Mouse (Mus musculus) midbrain, embryonic 13.5 days (tissue): Measurements from ENCODE around the gene Angel2. TPM values are rescaled to one million over a fixed set of nuclear protein-coding genes. Genes with fewer than 3 reads are reported as not detected.

Source experiments
- ATAC-seq: fragments of 200-750 bp; cut with Nextera tagmentation; 2 replicates; pipeline ENCODE4 v1.8.0; 2017; ENCODE audit warnings: mild to moderate bottlenecking, moderate TSS enrichment, moderate library complexity
- H3K27ac ChIP-seq: fragments of 300-500 bp; sonication (generic); 2 replicates; pipeline ENCODE4 v1.5.1; 2015; ENCODE audit warnings: inconsistent platforms, mild to moderate bottlenecking, moderate library complexity
- H3K27me3 ChIP-seq: fragments of 300-500 bp; sonication (generic); 2 replicates; pipeline ENCODE4 v1.6.1; 2015; ENCODE audit warnings: mild to moderate bottlenecking, inconsistent platforms
- H3K36me3 ChIP-seq: fragments of 300-500 bp; sonication (generic); 2 replicates; pipeline ENCODE4 v1.6.1; 2015; ENCODE audit warnings: mild to moderate bottlenecking, inconsistent platforms
- H3K4me1 ChIP-seq: fragments of 300-500 bp; sonication (generic); replicated peaks from 2 replicates; pipeline ENCODE4 v1.6.1; 2015; ENCODE audit warnings: inconsistent platforms
- H3K4me2 ChIP-seq: fragments of 300-500 bp; sonication (generic); replicated peaks from 2 replicates; pipeline ENCODE4 v1.6.1; 2015; ENCODE audit warnings: moderate library complexity, mild to moderate bottlenecking, inconsistent platforms
- H3K4me3 ChIP-seq: fragments of 300-500 bp; sonication (generic); replicated peaks from 2 replicates; pipeline ENCODE4 v1.5.1; 2015; ENCODE audit warnings: mild to moderate bottlenecking, inconsistent platforms
- H3K9ac ChIP-seq: fragments of 300-500 bp; sonication (generic); replicated peaks from 2 replicates; pipeline ENCODE4 v1.6.1; 2015; ENCODE audit warnings: mild to moderate bottlenecking, inconsistent platforms
- H3K9me3 ChIP-seq: fragments of 300-500 bp; sonication (generic); 2 replicates; pipeline ENCODE4 v1.6.1; 2016; ENCODE audit warnings: mild to moderate bottlenecking, inconsistent platforms
- WGBS: fragments of 180-500 bp; shearing (Covaris S2); methylation state at CpG from one replicate; pipeline ENCODE4 v1.1.7; 2015; 5-methylcytosine and 5-hydroxymethylcytosine counted together
- polyA plus RNA-seq: library from polyadenylated mRNA; unstranded; fragments of >200 nt; fragmentation: Nextera tagmentation; extraction: Ambion mirVana; gene quantifications from 2 replicates; pipeline ENCODE4 v1.2.1, GENCODE M21; 2015

Angel2 gene
- polyA plus RNA-seq, 1 experiment from 2014 or later: 57.7 TPM

DNA sequence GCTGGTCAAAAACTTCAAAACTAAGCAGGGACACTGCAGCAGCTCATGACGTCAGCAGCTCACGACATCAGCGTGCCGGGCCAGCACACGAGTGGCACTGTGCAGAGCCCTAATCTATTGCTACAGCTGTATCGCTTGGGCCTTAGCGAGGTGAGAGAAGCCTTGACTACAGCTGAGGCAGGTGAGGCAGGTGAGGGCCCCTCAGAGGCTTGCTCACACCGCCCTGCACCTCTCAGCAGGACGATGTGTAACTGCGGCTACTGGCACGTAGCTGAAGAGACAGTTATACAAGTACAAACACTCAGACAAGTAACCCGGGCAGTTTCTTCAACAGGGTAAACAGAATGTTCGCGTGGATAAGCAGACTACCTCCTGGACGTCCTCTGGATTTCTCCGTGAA, 20.2 kb upstream of the Angel2 start:
- Histone ChIP-seq H3K4me3 (no peak overlapping the region), H3K4me2 (no peak overlapping the region), H3K4me1 (peaks cover 11% of the 10 kb centered on the region), H3K27me3 (no peaks in the 10 kb centered on the region), H3K9me3 (no peaks in the 10 kb centered on the region), H3K27ac (no peak overlapping the region), H3K36me3 (peaks cover 22% of the 10 kb centered on the region), H3K9ac (no peak overlapping the region)
- no peak for ATAC-seq
- 90% methylated on average over 16 of the region's 16 CpGs for WGBS

DNA sequence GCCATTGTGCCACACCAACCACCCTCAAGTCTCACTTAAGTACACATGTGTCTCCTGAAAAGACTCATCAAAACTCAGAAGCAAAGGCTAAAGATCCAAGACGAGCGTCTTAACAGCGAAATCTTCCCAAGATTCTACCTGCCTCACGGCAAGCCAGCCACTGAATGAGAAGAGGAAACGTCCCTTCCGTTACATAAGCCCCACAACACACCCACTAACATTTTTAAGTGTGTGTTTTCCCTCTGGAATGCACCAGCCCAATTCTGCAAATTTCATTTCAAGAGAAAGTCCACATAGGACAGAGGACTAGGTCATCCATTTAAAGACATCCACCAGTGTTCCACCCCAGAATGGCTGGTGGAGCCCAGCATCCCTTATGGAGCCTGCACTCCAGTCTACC, 14.1 kb upstream of the Angel2 start:
- peak overlapping the region; percentile 92 for H3K4me2 ChIP-seq
- WGBS: 86% methylated on average over 6 of the region's 6 CpGs
- ATAC-seq: no peak
- H3K4me1 ChIP-seq: peaks cover 33% of the 10 kb centered on the region
- H3K27ac ChIP-seq: no peak overlapping the region
- peak overlapping the region; percentile 82 for H3K9ac ChIP-seq
- H3K9me3 ChIP-seq: no peaks in the 10 kb centered on the region
- no peaks in the 10 kb centered on the region; the same call in 1 of the 2 replicates for H3K36me3 ChIP-seq
- H3K27me3 ChIP-seq: 0 out of 2 replicates have a peak, but pooled peaks cover 3% of the 10 kb centered on the region
- peak overlapping the region; percentile 65 for H3K4me3 ChIP-seq

DNA sequence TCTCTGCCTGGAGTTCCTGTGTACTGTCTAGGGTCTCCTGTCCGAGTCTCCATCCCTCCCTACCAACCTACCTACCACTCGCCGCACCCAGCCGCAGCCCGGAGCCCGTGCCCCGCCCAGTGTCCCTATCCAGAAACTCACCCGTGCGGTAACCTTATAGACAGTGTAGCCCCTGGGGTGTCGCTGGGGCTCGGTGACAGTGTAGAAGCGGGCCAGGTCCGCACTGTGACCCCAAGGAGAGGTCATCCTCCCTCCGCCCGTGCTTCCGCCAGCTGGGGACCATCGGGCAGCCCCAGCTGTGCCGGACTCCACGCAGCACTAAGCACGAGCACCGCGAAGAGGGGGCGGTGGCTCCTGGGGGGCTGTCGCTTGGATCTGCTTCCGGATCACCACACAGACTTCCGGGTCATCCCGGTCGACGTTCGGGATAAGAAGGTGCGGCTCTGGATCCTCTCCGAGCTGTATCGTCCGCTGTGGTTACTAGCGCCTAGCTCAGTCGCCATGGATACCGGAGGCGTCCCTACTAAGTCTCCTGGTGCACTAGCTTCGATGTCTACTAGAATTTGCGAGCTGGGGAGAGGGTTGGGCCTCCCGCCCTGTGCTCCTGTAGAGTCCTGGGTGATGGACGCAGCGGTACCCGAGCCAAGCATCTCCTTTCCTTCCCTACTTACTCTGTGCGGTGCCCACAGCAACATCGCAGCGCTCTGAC, 13.3 kb upstream of the Angel2 start, which contains the start of gene Rps6kc1:
Gene Rps6kc1 (minus strand): TSS at position 356 of the 709 bp plus-strand sequence.
- Histone ChIP-seq H3K4me3 (peak within 1 kb of the TSS; percentile 65), H3K4me1 (peaks cover 33% of the 10 kb centered on the region), H3K4me2 (peak within 1 kb of the TSS; percentile 92), H3K27me3 (0 out of 2 replicates have a peak, but pooled peaks cover 3% of the 10 kb centered on the region), H3K36me3 (no peaks in the 10 kb centered on the region), H3K9ac (peak within 1 kb of the TSS; percentile 82), H3K9me3 (no peaks in the 10 kb centered on the region), H3K27ac (peak within 1 kb of the TSS; percentile 86)
- WGBS: under 1% methylated on average over 46 of the region's 47 CpGs
- peak; percentile 97 for ATAC-seq

DNA sequence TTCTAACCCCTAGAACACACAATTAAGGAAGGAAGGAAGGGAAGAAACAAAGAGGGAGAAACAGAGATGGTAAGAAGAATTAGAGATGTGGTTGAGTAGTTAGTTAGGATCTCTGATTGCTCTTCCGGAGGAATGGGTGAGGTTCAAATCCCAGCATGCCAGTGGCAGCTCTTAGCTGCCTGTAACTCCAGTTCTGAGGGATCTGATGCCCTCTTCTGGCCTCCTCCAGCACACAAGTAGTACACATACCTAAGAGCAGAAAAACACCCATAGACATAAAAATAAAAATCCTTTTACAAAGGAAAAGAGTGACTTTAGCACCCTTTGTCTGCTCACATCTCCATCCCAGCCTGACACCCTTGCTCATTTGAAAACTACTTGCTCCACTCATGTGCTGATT, 12.3 kb upstream of the Angel2 start:
- WGBS: 39% methylated on average over 1 of the region's 1 CpGs
- H3K27ac ChIP-seq: no peak overlapping the region

DNA sequence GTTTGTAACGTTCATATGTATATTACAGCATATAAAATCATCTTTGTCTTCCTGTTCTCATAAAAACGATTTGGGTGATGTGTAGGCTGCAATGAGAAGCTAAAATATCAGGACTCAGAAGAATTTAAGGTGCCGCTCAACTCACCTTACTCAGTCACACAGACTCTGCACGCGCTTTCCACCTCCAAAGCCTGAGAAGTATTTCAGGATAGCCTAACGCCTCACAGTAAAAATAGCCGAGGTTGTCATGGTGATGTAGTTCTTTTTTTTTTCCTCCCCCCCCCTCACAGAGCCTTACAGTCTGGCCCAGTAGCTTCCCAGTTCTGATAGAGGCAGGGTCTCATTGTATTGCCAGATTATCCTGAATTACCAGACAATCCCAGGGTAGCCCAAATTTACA, 6.0 kb upstream of the Angel2 start:
- Histone ChIP-seq H3K27ac (no peak overlapping the region), H3K9me3 (no peaks in the 10 kb centered on the region), H3K27me3 (0 out of 2 replicates have a peak, but pooled peaks cover 3% of the 10 kb centered on the region), H3K4me2 (no peak overlapping the region), H3K4me3 (no peak overlapping the region), H3K9ac (no peak overlapping the region), H3K36me3 (no peaks in the 10 kb centered on the region), H3K4me1 (no peaks in the 10 kb centered on the region)
- no peak for ATAC-seq
- 72% methylated on average over 7 of the region's 7 CpGs for WGBS

More for the DNA sequence above, 12.3 kb upstream of the Angel2 start:
- H3K27me3 ChIP-seq: 0 out of 2 replicates have a peak, but pooled peaks cover 3% of the 10 kb centered on the region
- no peak overlapping the region for H3K9ac ChIP-seq
- no peak overlapping the region for H3K4me3 ChIP-seq
- H3K4me2 ChIP-seq: no peak overlapping the region
- ATAC-seq: no peak
- H3K36me3 ChIP-seq: no peaks in the 10 kb centered on the region
- H3K9me3 ChIP-seq: no peaks in the 10 kb centered on the region
- H3K4me1 ChIP-seq: peaks cover 33% of the 10 kb centered on the region

DNA sequence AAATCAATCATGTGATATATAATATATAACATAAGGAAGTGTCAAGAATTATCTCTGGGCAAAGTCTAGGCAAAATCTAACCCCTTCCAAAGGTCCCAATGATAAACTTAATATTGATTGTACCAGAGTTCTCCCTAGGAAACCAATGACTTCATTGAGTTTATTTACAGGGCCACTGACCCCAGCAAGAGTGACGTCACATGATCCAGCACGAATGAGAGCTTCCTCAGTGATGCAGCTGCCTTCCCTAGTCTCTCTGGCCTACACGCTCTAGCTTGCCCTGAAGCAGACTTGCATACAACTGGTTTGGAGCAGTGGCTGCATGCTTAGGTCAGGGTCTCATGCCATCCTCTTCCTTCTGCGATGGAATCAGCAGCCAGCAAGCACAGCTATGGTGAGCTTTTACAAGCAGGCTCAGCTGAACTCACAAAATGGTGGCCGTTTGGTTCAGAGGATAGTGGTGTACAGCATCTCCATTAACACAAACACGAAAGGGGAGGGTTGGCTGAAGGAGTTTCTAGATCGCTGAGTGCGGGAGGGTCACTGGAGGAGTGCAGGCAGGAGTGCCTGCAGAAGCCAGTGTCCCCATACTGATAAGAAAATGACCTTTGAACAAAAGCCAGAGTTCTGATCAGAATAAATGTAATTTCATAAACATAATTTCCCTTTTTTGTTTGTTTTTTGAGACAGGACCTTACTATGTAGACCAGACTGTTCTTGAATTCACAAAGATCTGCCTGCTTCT, 5.0 kb upstream of the Angel2 start:
- Histone ChIP-seq H3K4me2 (no peak overlapping the region), H3K4me1 (no peaks in the 10 kb centered on the region), H3K27ac (no peak overlapping the region), H3K9ac (no peak overlapping the region), H3K9me3 (no peaks in the 10 kb centered on the region), H3K36me3 (no peaks in the 10 kb centered on the region), H3K4me3 (no peak overlapping the region), H3K27me3 (0 out of 2 replicates have a peak, but pooled peaks cover 3% of the 10 kb centered on the region)
- 75% methylated on average over 8 of the region's 8 CpGs for WGBS
- ATAC-seq: no peak

DNA sequence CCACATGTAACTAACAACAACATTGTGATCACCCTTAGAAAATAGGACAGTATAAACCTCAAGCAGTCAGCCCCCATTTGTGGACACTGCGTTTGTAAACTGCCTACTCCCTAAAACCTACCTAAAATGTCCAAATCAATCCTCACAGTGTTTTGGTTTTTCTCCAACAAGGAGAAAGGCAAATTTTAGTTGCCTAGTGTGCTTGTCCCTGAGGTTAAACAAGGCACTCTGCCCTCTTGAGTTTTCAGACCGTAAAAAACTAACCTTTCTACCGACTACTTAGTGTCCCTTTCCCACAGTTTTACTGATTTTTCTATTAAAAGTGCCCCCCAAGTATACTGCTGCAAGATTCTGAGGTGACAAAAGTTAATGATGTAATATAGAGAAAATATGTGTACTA, 2.4 kb downstream of the Angel2 start:
- H3K4me3 ChIP-seq: peak overlapping the region; percentile 76; the same call in 1 of the 2 replicates
- 96% methylated on average over 3 of the region's 3 CpGs for WGBS
- H3K27me3 ChIP-seq: no peaks in the 10 kb centered on the region
- no peak for ATAC-seq
- peaks cover 25% of the 10 kb centered on the region for H3K4me1 ChIP-seq
- H3K4me2 ChIP-seq: peak overlapping the region; percentile 72
- H3K9ac ChIP-seq: no peak overlapping the region; the same call in 1 of the 2 replicates
- no peaks in the 10 kb centered on the region for H3K9me3 ChIP-seq
- H3K27ac ChIP-seq: no peak overlapping the region
- no peaks in the 10 kb centered on the region for H3K36me3 ChIP-seq

DNA sequence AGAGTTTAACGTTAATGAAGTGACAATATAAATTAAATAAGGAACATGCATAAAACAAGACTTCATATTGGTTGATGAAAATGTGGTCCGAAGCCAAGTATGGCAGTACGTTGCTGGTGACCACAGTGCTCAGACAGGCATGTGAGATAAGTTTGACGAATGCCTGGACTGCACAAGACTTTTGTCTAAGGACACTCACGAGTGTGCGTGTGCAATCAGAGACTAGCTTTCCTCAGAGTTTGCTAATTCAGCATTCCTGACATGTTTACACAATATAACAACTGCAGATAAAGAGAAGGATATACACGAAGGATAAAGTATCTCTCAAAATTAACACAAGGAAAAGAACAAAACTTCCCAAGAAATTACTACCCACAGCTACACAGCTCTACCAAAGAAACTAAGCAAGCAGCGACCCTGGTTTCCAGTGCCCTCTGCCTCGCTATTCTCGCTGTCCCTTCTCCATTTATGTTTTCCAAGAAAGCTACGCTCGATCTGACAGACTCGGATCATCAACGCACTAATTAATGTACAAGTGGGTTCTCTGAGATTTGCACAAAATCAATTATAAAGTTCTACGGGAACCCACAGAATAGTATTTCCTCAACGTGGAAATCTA, 2.9 kb downstream of the Angel2 start:
- Histone ChIP-seq H3K9ac (peak overlapping the region; percentile 85), H3K27me3 (no peaks in the 10 kb centered on the region), H3K27ac (peak overlapping the region; percentile 99), H3K9me3 (no peaks in the 10 kb centered on the region), H3K4me3 (peak overlapping the region; percentile 76), H3K36me3 (peaks cover 2% of the 10 kb centered on the region), H3K4me1 (peaks cover 25% of the 10 kb centered on the region), H3K4me2 (peak overlapping the region; percentile 72)
- 26% methylated on average over 16 of the region's 16 CpGs for WGBS
- ATAC-seq: peak; percentile 25

DNA sequence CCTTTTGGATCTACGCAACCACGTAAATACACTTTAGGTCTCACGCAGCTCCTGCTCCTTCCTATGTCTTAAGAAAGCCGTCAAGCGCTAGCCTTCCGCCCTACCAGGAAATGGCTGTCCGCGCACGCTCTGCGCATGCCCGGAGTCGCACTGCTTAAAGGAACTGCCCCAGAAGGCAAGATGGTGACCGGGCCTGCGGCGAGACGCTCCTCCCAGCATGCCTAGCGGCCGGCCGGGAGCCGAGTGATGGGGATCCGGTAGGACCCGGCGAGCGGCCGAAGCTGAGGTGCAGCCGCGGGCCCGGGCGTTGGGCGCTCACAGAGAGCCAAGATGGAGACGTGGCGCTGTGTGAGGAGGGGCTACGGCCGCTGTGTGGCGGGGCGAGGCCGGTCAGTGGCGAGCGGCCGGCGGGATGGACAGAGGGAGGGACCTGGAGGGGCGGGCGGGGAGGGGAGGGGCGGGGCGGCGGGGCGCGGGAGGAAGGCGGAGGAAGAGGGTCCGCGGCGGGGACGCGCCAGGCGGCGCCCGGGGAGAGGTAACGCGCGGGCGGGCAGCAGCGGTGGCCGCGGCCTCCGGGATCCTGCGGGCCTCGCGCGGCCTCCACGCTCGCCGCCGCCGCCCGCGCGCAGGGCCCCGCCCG, 3.6 kb downstream of the Angel2 start:
- H3K9me3 ChIP-seq: no peaks in the 10 kb centered on the region
- H3K4me1 ChIP-seq: peaks cover 25% of the 10 kb centered on the region
- peaks cover 5% of the 10 kb centered on the region for H3K36me3 ChIP-seq
- WGBS: under 1% methylated on average over 71 of the region's 79 CpGs
- peak; percentile 97 for ATAC-seq
- peak overlapping the region; percentile 99 for H3K27ac ChIP-seq
- no peaks in the 10 kb centered on the region for H3K27me3 ChIP-seq
- H3K4me3 ChIP-seq: peak overlapping the region; percentile 76
- H3K9ac ChIP-seq: peak overlapping the region; percentile 85
- H3K4me2 ChIP-seq: peak overlapping the region; percentile 72

DNA sequence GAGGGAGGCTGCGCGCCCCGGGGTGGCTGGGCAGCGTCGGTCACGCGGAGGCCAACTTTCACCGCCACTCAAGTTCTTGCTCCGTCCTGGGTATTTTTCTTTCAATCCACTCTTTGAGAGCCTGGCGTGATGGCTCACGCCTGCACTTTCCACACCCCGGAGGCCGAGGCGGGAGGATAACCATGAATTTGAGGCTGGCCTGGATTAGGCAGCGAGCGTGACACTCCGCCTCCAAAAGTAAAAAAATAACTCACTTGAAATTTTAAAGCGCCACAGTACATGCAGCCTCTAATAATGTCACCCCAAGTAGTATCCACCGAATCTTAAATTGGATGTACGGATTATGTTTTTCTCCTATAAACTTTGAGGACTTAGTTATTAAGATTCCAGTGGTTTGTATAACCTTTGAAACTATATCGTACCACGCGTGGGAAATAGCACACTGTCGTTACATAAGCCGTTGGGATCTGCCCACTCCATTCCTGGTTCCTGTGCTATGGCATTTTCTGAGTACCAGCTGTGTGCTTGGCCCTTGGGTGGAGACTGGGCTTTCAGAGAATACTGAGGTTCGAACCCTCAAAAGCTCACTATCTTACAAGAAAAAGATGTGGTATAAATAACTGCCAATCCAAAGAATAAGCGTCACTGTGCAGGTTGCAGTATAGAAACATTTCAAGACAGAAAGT, 4.2 kb downstream of the Angel2 start:
- 7% methylated on average over 27 of the region's 27 CpGs for WGBS
- Histone ChIP-seq H3K27me3 (no peaks in the 10 kb centered on the region), H3K4me3 (peak overlapping the region; percentile 76), H3K4me1 (peaks cover 25% of the 10 kb centered on the region), H3K27ac (peak overlapping the region; percentile 99), H3K36me3 (peaks cover 11% of the 10 kb centered on the region), H3K4me2 (peak overlapping the region; percentile 72), H3K9ac (peak overlapping the region; percentile 85), H3K9me3 (no peaks in the 10 kb centered on the region)
- ATAC-seq: no peak; the same call in 1 of the 2 replicates

DNA sequence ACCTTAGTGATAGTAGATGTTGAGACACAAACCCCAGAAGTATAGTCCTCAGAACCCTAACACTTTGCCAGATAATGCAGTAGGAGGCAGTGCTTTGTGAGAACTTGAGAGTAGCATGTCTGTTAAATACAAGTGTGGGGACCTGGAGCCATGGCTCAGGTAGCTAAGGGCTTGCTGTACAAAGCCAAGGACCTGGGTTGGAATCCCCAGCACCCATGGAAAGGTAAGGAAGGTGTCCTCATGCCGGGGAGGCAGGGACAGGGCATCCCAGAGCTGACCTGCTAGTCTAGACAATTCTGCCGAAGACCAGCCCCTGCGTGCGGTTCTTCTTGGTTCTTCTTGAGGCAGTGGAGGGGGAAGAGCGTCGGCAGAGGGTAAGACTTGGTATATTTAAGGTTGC, 5.3 kb downstream of the Angel2 start:
- H3K4me1 ChIP-seq: peaks cover 25% of the 10 kb centered on the region
- H3K9me3 ChIP-seq: no peaks in the 10 kb centered on the region
- H3K4me3 ChIP-seq: no peak overlapping the region
- no peaks in the 10 kb centered on the region for H3K27me3 ChIP-seq
- ATAC-seq: no peak
- H3K9ac ChIP-seq: no peak overlapping the region
- H3K36me3 ChIP-seq: peaks cover 21% of the 10 kb centered on the region
- 96% methylated on average over 6 of the region's 6 CpGs for WGBS
- no peak overlapping the region for H3K27ac ChIP-seq
- H3K4me2 ChIP-seq: no peak overlapping the region
